In the genomic region with DNA sequence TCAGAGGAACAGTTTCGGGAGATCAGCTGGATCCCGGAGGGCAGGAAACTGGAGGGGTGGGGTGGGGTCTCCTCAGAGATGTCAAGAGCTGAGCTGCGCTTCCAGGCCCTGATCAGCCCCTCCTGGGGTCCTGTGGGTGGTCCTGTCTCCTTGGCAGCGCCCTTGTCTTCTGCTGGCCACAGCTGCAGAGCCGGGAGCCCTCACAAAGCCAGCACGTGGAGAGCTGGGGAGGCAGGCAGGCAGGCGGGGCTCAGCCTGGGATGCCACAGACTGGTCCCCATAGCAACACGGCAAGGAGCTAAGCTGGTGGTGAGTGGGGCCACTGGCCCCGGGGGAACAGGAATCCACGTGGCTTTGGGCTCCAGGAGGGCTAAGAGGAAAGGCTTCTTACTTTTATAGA, we compare ENCODE assay signal across 8 mouse cellular contexts. TPM values are rescaled to one million over a fixed set of nuclear protein-coding genes. Genes with fewer than 3 reads are reported as not detected.
DNase-seq lines count a peak whose midpoint lies in the region; ATAC-seq and TF ChIP-seq lines count a peak whose summit lies in the region.

A gene (minus strand): TSS at position 272 of the 400 bp plus-strand sequence.

- WGBS in cerebellum, adult 2 months = 3% methylated on average over 10 of the region's 10 CpGs
- 0% methylated on average over 10 of the region's 10 CpGs for WGBS in hindbrain, embryonic 13.5 days

- peak within 1 kb of the TSS; percentile 70 for H3K9ac ChIP-seq in hindbrain, embryonic 13.5 days

- TF ChIP-seq CTCF in cerebellum, adult 2 months (IDR thresholded peaks at IDR 0.05; ENCODE audit: borderline replicate concordance, insufficient read depth, low read depth, low read length) = no peak
- no peak for TF ChIP-seq CTCF in embryonic fibroblast, embryonic 13.5 days (IDR thresholded peaks at IDR 0.05; ENCODE audit: borderline replicate concordance, insufficient read depth, low read length)

- no peaks in the 10 kb centered on the region for H3K4me1 ChIP-seq in cerebellum, adult 2 months (ENCODE audit: control insufficient read depth, insufficient read depth, low read length)
- H3K4me1 ChIP-seq in embryonic fibroblast, embryonic 13.5 days (ENCODE audit: control insufficient read depth, insufficient read depth, low read length) = peaks cover 16% of the 10 kb centered on the region
- peaks cover 42% of the 10 kb centered on the region for H3K4me1 ChIP-seq in hindbrain, embryonic 13.5 days (replicated peaks)

- H3K27ac ChIP-seq in cerebellum, adult 2 months (ENCODE audit: insufficient read depth, low read length) = no peak within 1 kb of the TSS
- no peak within 1 kb of the TSS for H3K27ac ChIP-seq in embryonic fibroblast, embryonic 13.5 days (ENCODE audit: insufficient read depth, low read length)
- H3K27ac ChIP-seq in hindbrain, embryonic 13.5 days = peak within 1 kb of the TSS; percentile 66

- peak in 1 of 2 experiments; percentile 35 for DNase-seq in cerebellum, adult 2 months
- DNase-seq in cerebellum, adult 11 months = no peak
- peak; percentile 64 for DNase-seq in NIH3T3 (ENCODE audit: low read depth)
- DNase-seq in left cerebral cortex, postnatal 25 days (ENCODE audit: low spot score in 2 of 2) = peak; percentile 54 to 77
- DNase-seq in neural tube, embryonic 10.5 days (ENCODE audit: extremely low spot score, low spot score) = peak; percentile 83
- DNase-seq in urinary bladder, postnatal 10 days (ENCODE audit: low spot score) = no peak

- peak within 1 kb of the TSS; percentile 12 for H3K4me3 ChIP-seq in cerebellum, adult 2 months (replicated peaks; ENCODE audit: insufficient read depth, low read depth, low read length)
- H3K4me3 ChIP-seq in embryonic fibroblast, embryonic 13.5 days (ENCODE audit: insufficient read depth, low read length) = peak within 1 kb of the TSS; percentile 63
- peak within 1 kb of the TSS; percentile 38 for H3K4me3 ChIP-seq in hindbrain, embryonic 13.5 days

- TF ChIP-seq POLR2A in cerebellum, adult 2 months (IDR thresholded peaks at IDR 0.05; ENCODE audit: borderline replicate concordance, insufficient read depth, low read length) = no peak
- no peak for TF ChIP-seq POLR2A in embryonic fibroblast, embryonic 13.5 days (IDR thresholded peaks at IDR 0.05; ENCODE audit: low read depth, low read length)

- intact Hi-C loops in left cerebral cortex, postnatal 25 days (cut with DNase I) = loop anchor here (5.0 kb wide), 1 partner anchor 102 kb away; a partner anchor contains a TSS

- no peaks in the 10 kb centered on the region; the same call in 1 of the 2 replicates for H3K36me3 ChIP-seq in hindbrain, embryonic 13.5 days

- no peaks in the 10 kb centered on the region for H3K27me3 ChIP-seq in cerebellum, adult 2 months (ENCODE audit: control insufficient read depth, insufficient read depth, low read length)
- H3K27me3 ChIP-seq in hindbrain, embryonic 13.5 days = peaks cover 57% of the 10 kb centered on the region

- peak within 1 kb of the TSS; percentile 57 for H3K4me2 ChIP-seq in hindbrain, embryonic 13.5 days

- H3K9me3 ChIP-seq in hindbrain, embryonic 13.5 days = no peaks in the 10 kb centered on the region

- peak; percentile 95 for ATAC-seq in hindbrain, embryonic 13.5 days (ENCODE audit: low FRiP score)

RNA-seq across cellular contexts. Expression of the gene that starts here (rescaled TPM):
- polyA plus RNA-seq in cerebellum, adult 2 months (2012; rRNA removed) = 13.7 and 13.8 TPM in 2 replicates
- polyA plus RNA-seq in embryonic fibroblast, embryonic 13.5 days (2011; ENCODE audit: insufficient read length, low read depth, missing spikeins) = 8.5 and 24.7 TPM in 2 replicates
- polyA plus RNA-seq in hindbrain, embryonic 13.5 days (2015; fragmentation: Nextera tagmentation; extraction: Ambion mirVana) = 1.4 and 2.0 TPM in 2 replicates
- 1 to 10 TPM; 6.3 to 6.8 TPM for total RNA-seq in left cerebral cortex, postnatal 25 days (2021)

Comparison
In these comparisons a context has a peak if more than half of its experiments do, and no peak if none do; other contexts are left out.
1. DNase-seq: peak in NIH3T3 (single experiment), left cerebral cortex, postnatal 25 days (2 of 2) and neural tube, embryonic 10.5 days (single experiment); none in cerebellum, adult 11 months (single experiment) and urinary bladder, postnatal 10 days (single experiment).
2. H3K4me3 ChIP-seq: peak in every context shown above with its lines; median percentile 63 in embryonic fibroblast, embryonic 13.5 days; 38 in hindbrain, embryonic 13.5 days; 12 in cerebellum, adult 2 months.